Mouse (Mus musculus) left cerebral cortex, postnatal 14 days (tissue): Measurements from ENCODE around the gene Gm14632. TPM values are rescaled to one million over a fixed set of nuclear protein-coding genes. Genes with fewer than 3 reads are reported as not detected.
"Not testable (repeated sequence)": the region's sequence is repeated elsewhere in the genome, so short reads cannot be mapped to it uniquely, and the experiment has no call there.

Experiments used
- DNase-seq, 2 experiments: peaks; one replicate each; pipeline ENCODE4 v3.0.0; 2021 to 2022; ENCODE audit warnings: low spot score in 2 of 2, mixed read lengths in 1 of 2
- intact Hi-C: fragments of 180-260 bp; cut with DNase I; formaldehyde crosslinking; loops from one replicate; pipeline ENCODE4 v1.15.1; 2025
- long read RNA-seq, 2 experiments: library from polyadenylated mRNA; stranded (forward); transcript quantifications; one replicate each; pipeline ENCODE4 v2.0.0; 2021
- total RNA-seq, 2 experiments: library from RNA; stranded (reverse); gene quantifications; 2 replicates each; pipeline ENCODE4 v1.2.3; 2021

Gene Gm14632
- not detected for total RNA-seq
- long read RNA-seq, experiment 1 = 0 reads
- long read RNA-seq, experiment 2 = 0 reads

GRCm38 (mm10) chrX:30329472-30329871, at the start of gene Gm14632:
Gene Gm14632, plus strand, starts transcription at chrX:30329772.
- DNase-seq, intact Hi-C loops: not testable (repeated sequence)
